Mouse (Mus musculus): ENCODE results near the gene Nolc1.

Nolc1 gene

GRCm38 (mm10) chr19:46042476-46043011 lies 33.1 kb upstream of the Nolc1 start:
- DNase-seq (ENCODE audit: low read depth, low spot score) = peak; percentile 58

GRCm38 (mm10) chr19:46043380-46043779 lies 32.3 kb upstream of the Nolc1 start:
- DNase-seq (ENCODE audit: low read depth, low spot score) = no peak

- peak; percentile 50 for DNase-seq (ENCODE audit: low read depth, low spot score)
These were observed 31.2 kb upstream of the Nolc1 start, which contains the start of gene Pprc1 for GRCm38 (mm10) chr19:46044271-46044992. TSS of gene Pprc1 (plus strand) at chr19:46044886.

- peak; percentile 85 for DNase-seq (ENCODE audit: low read depth, low spot score)
These were observed 30.5 kb upstream of the Nolc1 start, which contains the start of gene Ldb1 for GRCm38 (mm10) chr19:46044993-46045695. TSS of gene Ldb1 (minus strand) at chr19:46045214.

- DNase-seq (ENCODE audit: low read depth, low spot score) = peak; percentile 69
These were observed 29.9 kb upstream of the Nolc1 start for GRCm38 (mm10) chr19:46045696-46046311.

- DNase-seq (ENCODE audit: low read depth, low spot score) = no peak
These were observed 29.0 kb upstream of the Nolc1 start for GRCm38 (mm10) chr19:46046621-46047025.

GRCm38 (mm10) chr19:46047426-46047825 lies 28.2 kb upstream of the Nolc1 start:
- DNase-seq (ENCODE audit: low read depth, low spot score) = no peak

- DNase-seq (ENCODE audit: low read depth, low spot score) = no peak
These were observed 26.5 kb upstream of the Nolc1 start for GRCm38 (mm10) chr19:46049129-46049528.

- DNase-seq (ENCODE audit: low read depth, low spot score) = no peak
These were observed 25.2 kb upstream of the Nolc1 start for GRCm38 (mm10) chr19:46050462-46050861.

GRCm38 (mm10) chr19:46055752-46056387 lies 19.8 kb upstream of the Nolc1 start:
- no peak for DNase-seq (ENCODE audit: low read depth, low spot score)

- peak; percentile 98 for DNase-seq (ENCODE audit: low read depth, low spot score)
These were observed 19.2 kb upstream of the Nolc1 start for GRCm38 (mm10) chr19:46056388-46056946.

- no peak for DNase-seq (ENCODE audit: low read depth, low spot score)
These were observed 18.6 kb upstream of the Nolc1 start for GRCm38 (mm10) chr19:46056947-46057607.

GRCm38 (mm10) chr19:46058466-46058865 lies 17.2 kb upstream of the Nolc1 start:
- no peak for DNase-seq (ENCODE audit: low read depth, low spot score)

GRCm38 (mm10) chr19:46060845-46061244 lies 14.8 kb upstream of the Nolc1 start:
- DNase-seq (ENCODE audit: low read depth, low spot score) = no peak

GRCm38 (mm10) chr19:46068054-46068453 lies 7.6 kb upstream of the Nolc1 start:
- no peak for DNase-seq (ENCODE audit: low read depth, low spot score)

- no peak for DNase-seq (ENCODE audit: low read depth, low spot score)
These were observed 2.4 kb upstream of the Nolc1 start for GRCm38 (mm10) chr19:46073285-46073684.

GRCm38 (mm10) chr19:46074266-46074665 lies 1.4 kb upstream of the Nolc1 start:
- no peak for DNase-seq (ENCODE audit: low read depth, low spot score)

GRCm38 (mm10) chr19:46078535-46078934 lies 2.9 kb downstream of the Nolc1 start:
- no peak for DNase-seq (ENCODE audit: low read depth, low spot score)

- no peak for DNase-seq (ENCODE audit: low read depth, low spot score)
These were observed 9.5 kb downstream of the Nolc1 start for GRCm38 (mm10) chr19:46085185-46085584.

GRCm38 (mm10) chr19:46086337-46086736 lies 10.7 kb downstream of the Nolc1 start:
- peak; percentile 73 for DNase-seq (ENCODE audit: low read depth, low spot score)

GRCm38 (mm10) chr19:46087871-46088270 lies 12.2 kb downstream of the Nolc1 start:
- no peak for DNase-seq (ENCODE audit: low read depth, low spot score)
